Mouse (Mus musculus): ENCODE measurements around the gene Themis2. TPM values are rescaled to one million over a fixed set of nuclear protein-coding genes. Genes with fewer than 3 reads are reported as not detected.
"Not testable (repeated sequence)": the region's sequence is repeated elsewhere in the genome, so short reads cannot be mapped to it uniquely, and the experiment has no call there.

Themis2 gene
- polyA plus RNA-seq, 1 experiment = not detected

DNA sequence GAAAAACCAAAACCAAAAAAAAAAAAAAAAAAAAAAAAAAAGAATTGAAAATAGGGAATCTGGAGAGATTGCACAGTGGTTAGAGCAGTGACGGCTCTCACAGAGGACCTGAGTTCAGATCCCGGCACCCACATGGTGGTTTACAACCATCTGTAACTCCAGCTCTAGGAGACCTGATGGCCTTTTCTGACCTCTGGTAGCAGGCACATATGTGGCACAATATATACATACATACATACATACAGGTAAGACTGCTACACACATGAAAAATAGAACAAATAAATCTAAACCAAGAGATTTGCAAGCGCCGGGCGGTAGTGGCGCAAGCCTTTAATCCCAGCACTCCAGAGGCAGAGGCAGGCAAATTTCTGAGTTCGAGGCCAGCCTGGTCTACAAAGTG lies 7.7 kb upstream of the Themis2 start:
- H3K79me2 ChIP-seq (ENCODE audit: control insufficient read depth, insufficient read depth) = no peaks in the 10 kb centered on the region
- no peaks in the 10 kb centered on the region for H3K27me3 ChIP-seq (ENCODE audit: control insufficient read depth, insufficient read depth, insufficient read length)
- H3ac ChIP-seq (ENCODE audit: control insufficient read depth, insufficient read length, low read depth) = no peak overlapping the region
- no peaks in the 10 kb centered on the region for H3K79me3 ChIP-seq (ENCODE audit: low read depth)
- TF ChIP-seq CTCF (IDR thresholded peaks at IDR 0.05; ENCODE audit: control insufficient read depth, insufficient read depth, insufficient read length) (no peak), MYOD1 (IDR thresholded peaks at IDR 0.05; ENCODE audit: control insufficient read depth, insufficient read length, low read depth) (no peak), MYOG (IDR thresholded peaks at IDR 0.05; ENCODE audit: control insufficient read depth, extremely low read depth, insufficient read length) (no peak), USF1 (IDR thresholded peaks at IDR 0.05; ENCODE audit: low read depth) (no peak), MAX (IDR thresholded peaks at IDR 0.05) (no peak), FOSL1 (IDR thresholded peaks at IDR 0.05; ENCODE audit: insufficient read depth, low read length, poor library complexity, severe bottlenecking) (no peak), CEBPB (IDR thresholded peaks at IDR 0.05; ENCODE audit: low read depth) (no peak)
- H3K36me3 ChIP-seq (ENCODE audit: control insufficient read depth, insufficient read depth) = no peaks in the 10 kb centered on the region
- no peak overlapping the region for H3K4me3 ChIP-seq (ENCODE audit: insufficient read depth, poor library complexity, severe bottlenecking)

DNA sequence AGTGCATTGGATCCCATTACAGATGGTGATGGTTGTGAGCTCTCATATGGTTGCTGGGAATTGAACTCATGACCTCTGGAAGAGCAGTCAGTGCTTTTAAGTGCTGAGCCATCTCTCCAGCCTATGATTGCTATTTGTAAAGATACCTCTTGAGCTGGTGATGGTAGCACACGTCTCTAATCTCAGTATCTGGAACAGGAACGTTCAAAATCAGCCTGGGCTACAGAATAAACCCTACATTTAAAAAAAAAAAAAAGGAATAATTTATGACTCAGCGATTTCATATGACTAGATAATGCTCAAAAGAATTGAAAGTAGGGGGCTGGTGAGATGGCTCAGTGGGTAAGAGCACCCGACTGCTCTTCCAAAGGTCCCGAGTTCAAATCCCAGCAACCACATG lies 7.0 kb upstream of the Themis2 start:
- H3K36me3 ChIP-seq (ENCODE audit: control insufficient read depth, insufficient read depth) = no peaks in the 10 kb centered on the region
- H3K79me2 ChIP-seq (ENCODE audit: control insufficient read depth, insufficient read depth) = no peaks in the 10 kb centered on the region
- H3K27me3 ChIP-seq (ENCODE audit: control insufficient read depth, insufficient read depth, insufficient read length) = no peaks in the 10 kb centered on the region
- no peak overlapping the region for H3K4me3 ChIP-seq (ENCODE audit: insufficient read depth, poor library complexity, severe bottlenecking)
- no peak for TF ChIP-seq USF1 (IDR thresholded peaks at IDR 0.05; ENCODE audit: low read depth)
- TF ChIP-seq CEBPB (IDR thresholded peaks at IDR 0.05; ENCODE audit: low read depth) = no peak
- no peak for TF ChIP-seq MYOG (IDR thresholded peaks at IDR 0.05; ENCODE audit: control insufficient read depth, extremely low read depth, insufficient read length)
- TF ChIP-seq MYOD1 (IDR thresholded peaks at IDR 0.05; ENCODE audit: control insufficient read depth, insufficient read length, low read depth) = no peak
- no peak for TF ChIP-seq CTCF (IDR thresholded peaks at IDR 0.05; ENCODE audit: control insufficient read depth, insufficient read depth, insufficient read length)
- TF ChIP-seq MAX (IDR thresholded peaks at IDR 0.05) = no peak
- TF ChIP-seq FOSL1 (IDR thresholded peaks at IDR 0.05; ENCODE audit: insufficient read depth, low read length, poor library complexity, severe bottlenecking) = no peak
- no peak overlapping the region for H3ac ChIP-seq (ENCODE audit: control insufficient read depth, insufficient read length, low read depth)
- no peaks in the 10 kb centered on the region for H3K79me3 ChIP-seq (ENCODE audit: low read depth)

DNA sequence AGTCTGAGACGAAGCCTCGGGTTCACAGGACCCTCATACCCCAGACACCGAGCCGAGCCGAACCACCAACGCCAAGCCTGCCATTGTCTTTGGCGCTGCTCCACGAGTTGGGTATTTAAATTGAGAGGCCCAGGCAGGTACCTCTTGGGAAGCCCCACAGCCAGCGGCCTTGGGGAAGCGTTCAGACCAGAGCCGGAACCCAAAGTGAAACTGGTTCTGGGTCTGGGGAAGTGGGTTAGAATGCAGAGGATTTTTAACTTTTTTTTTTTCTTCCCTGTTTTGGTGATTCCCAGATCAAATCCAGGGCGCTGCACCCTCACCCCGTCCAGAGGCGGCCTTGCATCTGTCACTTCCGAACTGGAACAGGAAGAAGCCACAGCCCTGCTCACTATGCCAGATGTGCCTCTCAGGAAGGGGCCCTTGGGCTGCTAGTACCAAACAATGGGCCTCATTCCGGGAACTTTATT lies 6.0 kb upstream of the Themis2 start:
- no peak overlapping the region for H3K4me3 ChIP-seq (ENCODE audit: insufficient read depth, poor library complexity, severe bottlenecking)
- no peaks in the 10 kb centered on the region for H3K79me2 ChIP-seq (ENCODE audit: control insufficient read depth, insufficient read depth)
- H3ac ChIP-seq (ENCODE audit: control insufficient read depth, insufficient read length, low read depth) = no peak overlapping the region
- H3K79me3 ChIP-seq (ENCODE audit: low read depth) = no peaks in the 10 kb centered on the region
- TF ChIP-seq CEBPB (IDR thresholded peaks at IDR 0.05; ENCODE audit: low read depth) (no peak), MAX (IDR thresholded peaks at IDR 0.05) (no peak), USF1 (IDR thresholded peaks at IDR 0.05; ENCODE audit: low read depth) (no peak)
- H3K36me3 ChIP-seq (ENCODE audit: control insufficient read depth, insufficient read depth) = no peaks in the 10 kb centered on the region
- no peaks in the 10 kb centered on the region for H3K27me3 ChIP-seq (ENCODE audit: control insufficient read depth, insufficient read depth, insufficient read length)

DNA sequence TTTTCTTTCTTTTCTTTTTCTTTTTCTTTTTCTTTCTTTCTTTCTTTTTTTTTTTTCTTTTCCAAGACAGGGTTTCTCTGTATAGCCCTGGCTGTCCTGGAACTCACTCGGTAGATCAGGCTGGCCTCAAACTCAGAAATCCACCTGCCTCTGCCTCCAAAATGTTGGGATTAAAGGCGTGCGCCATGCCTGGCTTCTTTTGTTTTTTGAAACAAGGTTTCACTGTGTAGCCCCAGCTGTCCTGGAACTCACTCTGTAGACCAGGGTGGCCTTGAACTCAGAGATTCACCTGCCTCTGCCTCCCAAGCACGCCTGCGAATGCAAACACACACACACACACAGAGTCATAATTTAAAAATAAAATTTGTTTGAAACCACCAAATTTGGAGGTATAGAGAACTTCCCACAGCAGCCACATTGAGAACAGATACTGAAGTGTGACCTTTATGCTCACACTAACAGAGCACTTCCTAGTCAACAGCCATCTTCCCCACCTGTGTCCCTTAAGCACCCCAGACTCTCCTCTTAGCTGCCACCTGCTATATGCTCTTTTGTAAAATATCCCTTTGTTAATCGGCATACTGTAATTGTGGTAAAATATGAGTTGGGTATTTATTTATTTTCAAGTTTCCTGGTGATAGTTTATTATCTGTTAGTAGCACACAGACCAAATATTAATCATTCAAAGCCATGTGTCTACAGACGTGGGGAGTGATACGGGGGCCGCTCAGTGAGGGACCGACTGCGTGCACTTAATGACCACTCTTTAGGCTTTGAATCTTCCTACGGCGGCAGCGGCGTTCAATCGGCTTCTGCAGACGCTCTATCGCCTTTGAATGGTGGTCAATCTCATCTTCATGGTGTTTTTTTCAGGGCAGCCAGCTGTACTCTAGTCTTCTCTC lies 5.2 kb upstream of the Themis2 start:
- TF ChIP-seq FOSL1 (IDR thresholded peaks at IDR 0.05; ENCODE audit: insufficient read depth, low read length, poor library complexity, severe bottlenecking) (no peak), CEBPB (IDR thresholded peaks at IDR 0.05; ENCODE audit: low read depth) (no peak), MYOD1 (IDR thresholded peaks at IDR 0.05; ENCODE audit: control insufficient read depth, insufficient read length, low read depth) (no peak), MAX (IDR thresholded peaks at IDR 0.05) (no peak), MYOG (IDR thresholded peaks at IDR 0.05; ENCODE audit: control insufficient read depth, extremely low read depth, insufficient read length) (no peak), USF1 (IDR thresholded peaks at IDR 0.05; ENCODE audit: low read depth) (no peak), CTCF (IDR thresholded peaks at IDR 0.05; ENCODE audit: control insufficient read depth, insufficient read depth, insufficient read length) (no peak)
- Histone ChIP-seq H3K4me3 (ENCODE audit: insufficient read depth, poor library complexity, severe bottlenecking) (no peak overlapping the region), H3K27me3 (ENCODE audit: control insufficient read depth, insufficient read depth, insufficient read length) (no peaks in the 10 kb centered on the region), H3K79me2 (ENCODE audit: control insufficient read depth, insufficient read depth) (no peaks in the 10 kb centered on the region), H3ac (ENCODE audit: control insufficient read depth, insufficient read length, low read depth) (no peak overlapping the region), H3K79me3 (ENCODE audit: low read depth) (no peaks in the 10 kb centered on the region), H3K36me3 (ENCODE audit: control insufficient read depth, insufficient read depth) (no peaks in the 10 kb centered on the region)

DNA sequence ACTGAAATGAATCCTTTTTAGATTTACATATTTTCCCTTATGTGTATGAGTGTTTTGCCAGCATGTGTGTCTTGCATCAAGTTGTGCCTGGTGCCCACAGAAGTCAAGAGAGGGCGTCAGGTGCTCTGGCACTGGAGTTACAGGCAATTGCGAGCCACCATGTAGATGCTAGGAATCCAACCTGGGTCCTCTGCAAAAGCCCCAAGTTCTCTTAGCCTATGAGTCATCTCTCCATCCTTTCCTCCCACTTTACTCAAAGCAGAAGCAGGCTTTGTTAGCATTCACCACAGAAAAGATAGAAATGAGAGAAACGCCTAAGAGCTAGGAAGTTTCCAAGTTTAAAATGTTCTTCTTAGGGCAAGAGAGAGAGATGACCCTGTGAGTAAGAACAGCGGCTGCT lies 3.7 kb upstream of the Themis2 start:
- H3K79me2 ChIP-seq (ENCODE audit: control insufficient read depth, insufficient read depth) = no peaks in the 10 kb centered on the region
- no peak for TF ChIP-seq MAX (IDR thresholded peaks at IDR 0.05)
- no peak for TF ChIP-seq FOSL1 (IDR thresholded peaks at IDR 0.05; ENCODE audit: insufficient read depth, low read length, poor library complexity, severe bottlenecking)
- TF ChIP-seq CEBPB (IDR thresholded peaks at IDR 0.05; ENCODE audit: low read depth) = no peak
- TF ChIP-seq USF1 (IDR thresholded peaks at IDR 0.05; ENCODE audit: low read depth) = no peak
- TF ChIP-seq MYOG (IDR thresholded peaks at IDR 0.05; ENCODE audit: control insufficient read depth, extremely low read depth, insufficient read length) = no peak
- no peak for TF ChIP-seq MYOD1 (IDR thresholded peaks at IDR 0.05; ENCODE audit: control insufficient read depth, insufficient read length, low read depth)
- TF ChIP-seq CTCF (IDR thresholded peaks at IDR 0.05; ENCODE audit: control insufficient read depth, insufficient read depth, insufficient read length) = no peak

DNA sequence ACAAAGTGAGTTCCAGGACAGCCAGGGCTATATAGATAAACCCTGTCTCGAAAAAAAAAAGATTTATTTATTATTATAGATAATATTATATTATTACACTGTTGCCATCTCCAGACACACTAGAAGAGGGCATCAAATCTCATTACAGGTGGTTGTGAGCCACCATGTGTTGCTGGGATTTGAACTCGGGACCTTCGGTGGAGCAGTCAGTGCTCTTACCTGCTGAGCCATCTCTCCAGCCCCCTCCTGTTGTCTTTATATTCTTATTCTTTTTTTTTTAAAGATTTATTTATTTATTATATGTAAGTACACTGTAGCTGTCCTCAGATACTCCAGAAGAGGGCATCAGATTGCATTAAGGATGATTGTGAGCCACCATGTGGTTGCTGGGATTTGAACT lies 2.5 kb upstream of the Themis2 start:
- H3ac ChIP-seq (ENCODE audit: control insufficient read depth, insufficient read length, low read depth); H3K79me3 ChIP-seq (ENCODE audit: low read depth); H3K4me3 ChIP-seq (ENCODE audit: insufficient read depth, poor library complexity, severe bottlenecking); H3K36me3 ChIP-seq (ENCODE audit: control insufficient read depth, insufficient read depth); H3K79me2 ChIP-seq (ENCODE audit: control insufficient read depth, insufficient read depth): not testable (repeated sequence)
- peaks cover 11% of the 10 kb centered on the region for H3K27me3 ChIP-seq (ENCODE audit: control insufficient read depth, insufficient read depth, insufficient read length)

More for the DNA sequence above, 3.7 kb upstream of the Themis2 start:
- Histone ChIP-seq H3K79me3 (ENCODE audit: low read depth) (no peaks in the 10 kb centered on the region), H3K27me3 (ENCODE audit: control insufficient read depth, insufficient read depth, insufficient read length) (peaks cover 1% of the 10 kb centered on the region), H3K4me3 (ENCODE audit: insufficient read depth, poor library complexity, severe bottlenecking) (no peak overlapping the region), H3K36me3 (ENCODE audit: control insufficient read depth, insufficient read depth) (no peaks in the 10 kb centered on the region), H3ac (ENCODE audit: control insufficient read depth, insufficient read length, low read depth) (no peak overlapping the region)

All from C2C12 (cell line).